Mouse (Mus musculus) bone marrow macrophage, adult 2 months (primary cell): ENCODE results near the gene Scp2.

Experiments
- CTCF ChIP-seq: IDR thresholded peaks from 2 replicates; pipeline ENCODE4 v1.5.1; 2012; ENCODE audit warnings: low read depth, mild to moderate bottlenecking, low read length, moderate library complexity
- POLR2A ChIP-seq: IDR thresholded peaks from 2 replicates; pipeline ENCODE4 v1.6.1; 2012; ENCODE audit warnings: mild to moderate bottlenecking, low read depth, low read length, borderline replicate concordance

GRCm38 (mm10) chr4:108030888-108031501 lies 113.8 kb downstream of the Scp2 start:
- TF ChIP-seq CTCF (no peak), POLR2A (no peak)
